In the genomic region with DNA sequence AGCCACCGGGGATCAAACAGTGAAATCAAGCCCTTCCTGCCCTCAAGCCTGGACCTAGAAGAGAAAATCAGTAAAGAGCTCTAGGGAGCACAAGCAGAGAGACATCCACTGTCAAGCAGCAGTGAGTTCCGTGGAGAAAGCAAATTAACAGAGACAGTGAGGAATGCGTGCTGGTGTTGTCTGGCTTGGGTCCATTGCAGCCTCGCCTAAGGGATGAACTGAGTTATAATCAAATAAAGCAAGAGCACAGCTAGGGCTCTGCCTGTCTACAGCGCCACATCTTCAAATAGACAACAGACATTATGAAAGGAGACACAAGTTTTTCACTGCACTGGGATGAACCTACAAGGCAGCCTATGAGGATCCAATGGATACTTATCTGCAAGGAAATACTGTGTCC, we compare ENCODE assay signal across 9 mouse cellular contexts.
DNase-seq lines count a peak whose midpoint lies in the region.
"Had no signal": no experiment of that assay in that cellular context is flagged by ENCODE, and none has a peak within 500 bp of the region (broad histone marks: within the 10 kb centered on the region; RNA-seq: fewer than 3 reads in every experiment).

No protein-coding gene starts in this region.

- DNase-seq in gastrocnemius, postnatal 14 days = peak; percentile 33
- no peak for DNase-seq in gastrocnemius, postnatal 36 days
- DNase-seq in kidney, postnatal 10 days = peak; percentile 60
- no peak for DNase-seq in kidney, adult 11 months
- peak; percentile 27 for DNase-seq in retina, postnatal 1 day
- no peak for DNase-seq in retina, embryonic 14.5 days (ENCODE audit: low spot score)
- no peak for DNase-seq in thymus, adult 18-20 months
- DNase-seq: kidney, postnatal 25 days; right cerebral cortex, adult 18-20 months had no signal

- intact Hi-C loops in gastrocnemius, postnatal 14 days (cut with DNase I; ENCODE audit: low total_unique reads) = no loop called here
- intact Hi-C loops in gastrocnemius, postnatal 36 days (cut with DNase I) = no loop called here

Comparison
In these comparisons a context has a peak if more than half of its experiments do, and no peak if none do; other contexts are left out.
1. DNase-seq: peak in gastrocnemius, postnatal 14 days (single experiment), kidney, postnatal 10 days (single experiment) and retina, postnatal 1 day (single experiment); none in gastrocnemius, postnatal 36 days (0 of 2), kidney, adult 11 months (single experiment), retina, embryonic 14.5 days (single experiment) and thymus, adult 18-20 months (0 of 2).